Mouse (Mus musculus): ENCODE data around the gene Renbp. TPM values are rescaled to one million over a fixed set of nuclear protein-coding genes. Genes with fewer than 3 reads are reported as not detected.

The Renbp gene
- polyA plus RNA-seq, 1 experiment: 16.1 TPM

DNA sequence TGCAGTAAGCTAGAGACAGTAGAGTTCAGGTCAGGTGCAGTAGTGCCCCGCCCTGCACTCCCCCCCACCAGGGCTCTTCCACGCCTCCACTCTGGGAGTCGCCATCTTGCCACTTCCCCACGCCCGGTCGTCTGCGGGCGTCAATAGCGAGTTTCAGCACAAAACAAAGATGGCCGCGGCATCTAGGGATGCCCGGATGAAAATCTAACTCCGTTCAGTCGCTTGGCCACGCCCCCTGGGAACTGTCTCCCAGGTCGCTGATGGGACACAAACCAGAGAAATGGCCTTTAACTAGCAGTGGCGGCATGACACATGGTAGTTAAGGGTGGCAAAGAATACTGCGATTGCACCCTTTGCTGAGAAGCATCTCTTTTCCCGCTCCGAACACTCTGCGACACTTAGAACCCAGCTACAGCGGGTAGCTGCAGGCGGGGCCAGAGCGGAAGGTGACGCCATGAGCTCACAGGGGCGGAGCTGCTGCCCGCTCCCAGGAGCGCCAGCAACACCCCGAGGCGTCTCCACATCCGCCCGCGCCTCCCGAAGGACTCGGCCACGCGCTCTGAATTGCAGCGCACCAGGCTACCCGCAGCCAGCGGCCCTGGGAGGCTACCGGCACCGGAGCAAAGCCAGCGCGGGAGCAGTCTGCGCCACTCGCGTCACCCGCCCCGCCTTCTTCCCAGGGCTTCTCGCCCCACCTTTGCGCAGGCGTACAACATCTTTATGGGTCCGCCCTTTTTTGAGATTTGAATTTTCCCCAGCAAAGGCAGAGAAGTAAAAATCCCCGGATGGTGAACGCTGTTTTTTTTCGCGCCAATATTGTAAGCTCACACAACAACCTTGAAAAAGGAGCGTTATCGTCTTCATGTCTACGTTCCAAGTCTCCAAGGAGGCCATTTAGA is 36.8 kb upstream of the Renbp start:
- peak; percentile 61; the same call in 1 of the 2 replicates for TF ChIP-seq POLR2A (IDR thresholded peaks at IDR 0.05; ENCODE audit: control insufficient read depth, extremely low read depth, insufficient read depth, low read length, poor library complexity)
- TF ChIP-seq CTCF (IDR thresholded peaks at IDR 0.05; ENCODE audit: borderline replicate concordance, control insufficient read depth, extremely low read depth, insufficient read depth, low read length, poor library complexity): no peak
- Histone ChIP-seq H3K36me3 (ENCODE audit: control insufficient read depth, insufficient read depth, low read length) (no peaks in the 10 kb centered on the region), H3K27me3 (ENCODE audit: control insufficient read depth, insufficient read depth, low read length) (no peaks in the 10 kb centered on the region), H3K27ac (ENCODE audit: control insufficient read depth, insufficient read depth, low read length) (peak overlapping the region; percentile 99), H3K4me3 (ENCODE audit: control insufficient read depth, insufficient read depth, low read length) (peak overlapping the region; percentile 95), H3K4me1 (replicated peaks; ENCODE audit: control insufficient read depth, insufficient read depth, low read length) (peaks cover 9% of the 10 kb centered on the region)
- WGBS: 2% methylated on average over 54 of the region's 60 CpGs
- DNase-seq: peak; percentile 79

DNA sequence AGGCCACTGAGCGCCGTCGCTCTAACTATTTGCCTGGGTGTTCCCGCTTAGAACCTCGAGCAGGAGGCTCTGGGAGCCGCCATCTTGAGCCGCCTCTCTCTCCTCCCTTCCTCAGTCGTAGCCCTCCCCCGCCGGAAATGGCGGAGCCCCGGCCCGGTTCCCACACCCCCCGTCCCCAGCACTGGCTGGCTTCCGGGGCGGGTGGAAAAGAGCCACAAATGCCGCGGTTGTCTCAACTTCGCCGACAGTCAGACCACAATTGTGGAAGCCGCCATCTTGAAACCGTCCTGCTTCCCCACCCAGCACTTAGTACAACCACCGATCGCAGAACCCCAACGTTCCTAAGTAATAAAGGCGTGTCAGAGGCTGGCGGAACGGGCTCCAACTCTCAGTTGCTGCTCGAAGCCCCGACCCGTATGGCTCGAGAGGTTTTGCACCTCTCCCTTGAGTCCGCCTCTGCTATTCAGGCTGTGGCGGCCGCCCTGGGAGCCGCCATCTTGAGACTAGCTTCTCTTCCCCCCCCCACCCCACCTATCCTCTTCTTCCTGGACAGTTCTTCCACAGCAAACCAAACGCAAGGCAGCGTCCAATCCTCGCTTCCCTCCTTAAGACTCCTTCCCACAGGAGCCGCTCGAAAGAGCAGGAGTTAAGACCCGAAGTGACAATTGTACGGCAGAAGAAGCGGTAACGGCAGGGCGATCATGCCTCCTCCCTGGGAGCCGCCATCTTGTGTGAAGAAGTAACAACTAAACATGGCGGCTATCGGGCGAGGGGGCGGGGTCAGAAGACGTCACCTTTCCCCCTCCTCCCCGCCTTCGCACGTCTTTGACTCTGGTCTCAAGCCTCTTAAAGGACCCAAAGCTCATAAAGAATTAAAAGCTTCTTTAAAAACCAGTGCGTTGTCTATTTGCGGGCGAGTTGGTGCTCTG is 35.9 kb upstream of the Renbp start, which contains the start of gene Hcfc1:
Gene Hcfc1 (minus strand): TSS at position 110 of the 929 bp plus-strand sequence.
- 2% methylated on average over 58 of the region's 58 CpGs for WGBS

DNA sequence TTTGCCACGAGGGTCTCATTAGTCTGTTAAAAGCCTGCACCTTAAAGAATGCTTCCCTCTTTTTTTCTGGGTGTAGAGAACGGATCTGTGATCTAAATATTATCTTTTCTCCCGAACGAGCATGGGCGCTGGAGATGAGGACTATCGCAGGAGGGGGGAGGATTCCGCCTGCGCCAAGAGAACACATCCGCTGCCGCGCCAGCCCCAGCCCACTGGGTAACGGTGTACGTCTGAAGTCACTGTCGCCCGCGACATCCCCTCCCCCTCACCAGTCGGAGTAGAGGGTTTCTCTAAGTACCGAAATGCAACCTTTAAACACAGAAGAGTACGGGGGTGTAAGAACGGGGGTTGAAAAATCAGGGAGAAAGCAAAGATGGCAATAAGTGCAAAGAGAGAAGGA is 34.7 kb upstream of the Renbp start:
- 0% methylated on average over 19 of the region's 20 CpGs for WGBS
- DNase-seq: peak; percentile 71
- H3K4me1 ChIP-seq (replicated peaks; ENCODE audit: control insufficient read depth, insufficient read depth, low read length): peaks cover 9% of the 10 kb centered on the region
- peak overlapping the region; percentile 95 for H3K4me3 ChIP-seq (ENCODE audit: control insufficient read depth, insufficient read depth, low read length)
- TF ChIP-seq POLR2A (IDR thresholded peaks at IDR 0.05; ENCODE audit: control insufficient read depth, extremely low read depth, insufficient read depth, low read length, poor library complexity): 0 out of 2 replicates have a peak, but pooled peaks have one; percentile 23
- no peak for TF ChIP-seq CTCF (IDR thresholded peaks at IDR 0.05; ENCODE audit: borderline replicate concordance, control insufficient read depth, extremely low read depth, insufficient read depth, low read length, poor library complexity)
- H3K27me3 ChIP-seq (ENCODE audit: control insufficient read depth, insufficient read depth, low read length): no peaks in the 10 kb centered on the region
- H3K36me3 ChIP-seq (ENCODE audit: control insufficient read depth, insufficient read depth, low read length): peaks cover 6% of the 10 kb centered on the region; the same call in 1 of the 2 replicates
- H3K27ac ChIP-seq (ENCODE audit: control insufficient read depth, insufficient read depth, low read length): peak overlapping the region; percentile 99

More for the DNA sequence above, 35.9 kb upstream of the Renbp start, which contains the start of gene Hcfc1:
- peaks cover 9% of the 10 kb centered on the region for H3K4me1 ChIP-seq (replicated peaks; ENCODE audit: control insufficient read depth, insufficient read depth, low read length)
- H3K27ac ChIP-seq (ENCODE audit: control insufficient read depth, insufficient read depth, low read length): peak within 1 kb of the TSS; percentile 99
- no peaks in the 10 kb centered on the region; the same call in 1 of the 2 replicates for H3K36me3 ChIP-seq (ENCODE audit: control insufficient read depth, insufficient read depth, low read length)
- H3K27me3 ChIP-seq (ENCODE audit: control insufficient read depth, insufficient read depth, low read length): no peaks in the 10 kb centered on the region
- peak; percentile 22; the same call in 1 of the 2 replicates for TF ChIP-seq POLR2A (IDR thresholded peaks at IDR 0.05; ENCODE audit: control insufficient read depth, extremely low read depth, insufficient read depth, low read length, poor library complexity)
- no peak for TF ChIP-seq CTCF (IDR thresholded peaks at IDR 0.05; ENCODE audit: borderline replicate concordance, control insufficient read depth, extremely low read depth, insufficient read depth, low read length, poor library complexity)
- DNase-seq: peak; percentile 85
- peak within 1 kb of the TSS; percentile 95 for H3K4me3 ChIP-seq (ENCODE audit: control insufficient read depth, insufficient read depth, low read length)

DNA sequence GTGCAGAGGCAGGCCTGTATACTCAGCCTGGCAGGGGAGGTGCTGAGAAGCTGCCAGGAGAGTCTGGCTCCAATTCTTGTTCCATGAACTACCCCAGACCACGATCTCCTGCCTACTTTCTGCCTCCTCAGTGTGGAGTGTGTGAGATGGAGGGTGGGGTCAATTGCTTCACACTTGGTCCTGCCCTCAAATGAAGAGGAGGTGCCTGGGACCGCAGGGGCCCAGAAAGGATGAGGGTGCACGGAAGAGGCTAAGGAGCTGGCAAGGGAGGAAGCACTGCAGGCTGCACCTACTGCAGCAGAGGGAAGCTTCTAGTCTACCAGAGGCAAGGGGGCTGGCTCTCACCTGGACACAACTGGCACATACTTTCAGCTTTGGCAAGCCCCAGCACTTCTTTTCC is 33.7 kb upstream of the Renbp start:
- H3K4me1 ChIP-seq (replicated peaks; ENCODE audit: control insufficient read depth, insufficient read depth, low read length): peaks cover 9% of the 10 kb centered on the region
- TF ChIP-seq POLR2A (IDR thresholded peaks at IDR 0.05; ENCODE audit: control insufficient read depth, extremely low read depth, insufficient read depth, low read length, poor library complexity): 0 out of 2 replicates have a peak, but pooled peaks have one; percentile 26
- TF ChIP-seq CTCF (IDR thresholded peaks at IDR 0.05; ENCODE audit: borderline replicate concordance, control insufficient read depth, extremely low read depth, insufficient read depth, low read length, poor library complexity): no peak
- DNase-seq: peak; percentile 15
- peaks cover 10% of the 10 kb centered on the region for H3K36me3 ChIP-seq (ENCODE audit: control insufficient read depth, insufficient read depth, low read length)
- H3K4me3 ChIP-seq (ENCODE audit: control insufficient read depth, insufficient read depth, low read length): peak overlapping the region; percentile 49
- H3K27ac ChIP-seq (ENCODE audit: control insufficient read depth, insufficient read depth, low read length): peak overlapping the region; percentile 86
- H3K27me3 ChIP-seq (ENCODE audit: control insufficient read depth, insufficient read depth, low read length): no peaks in the 10 kb centered on the region
- 0% methylated on average over 3 of the region's 3 CpGs for WGBS

DNA sequence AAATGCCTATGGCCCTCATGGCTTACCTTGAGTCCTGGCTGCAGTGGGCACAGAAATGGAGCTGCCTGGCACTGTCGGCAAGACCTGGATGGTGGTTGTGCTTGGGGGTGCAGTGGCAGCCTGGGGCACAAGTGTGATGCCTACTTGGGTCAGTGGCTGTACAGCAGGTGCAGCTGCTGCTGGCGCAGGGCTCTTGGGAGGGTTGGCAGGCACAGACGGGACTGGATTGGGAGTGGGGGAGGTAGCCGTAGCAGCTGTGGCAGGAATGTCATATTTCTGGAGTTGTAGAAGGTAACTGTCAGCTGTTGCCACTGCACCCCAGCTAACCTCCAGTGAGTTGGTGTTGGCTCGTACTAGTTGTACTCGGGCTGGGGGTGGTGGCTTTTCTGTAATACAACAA is 24.3 kb upstream of the Renbp start:
- DNase-seq: no peak
- Histone ChIP-seq H3K27ac (ENCODE audit: control insufficient read depth, insufficient read depth, low read length) (no peak overlapping the region), H3K27me3 (ENCODE audit: control insufficient read depth, insufficient read depth, low read length) (no peaks in the 10 kb centered on the region), H3K36me3 (ENCODE audit: control insufficient read depth, insufficient read depth, low read length) (peaks cover 90% of the 10 kb centered on the region), H3K4me3 (ENCODE audit: control insufficient read depth, insufficient read depth, low read length) (no peak overlapping the region), H3K4me1 (replicated peaks; ENCODE audit: control insufficient read depth, insufficient read depth, low read length) (no peaks in the 10 kb centered on the region)
- 97% methylated on average over 6 of the region's 6 CpGs for WGBS
- no peak for TF ChIP-seq CTCF (IDR thresholded peaks at IDR 0.05; ENCODE audit: borderline replicate concordance, control insufficient read depth, extremely low read depth, insufficient read depth, low read length, poor library complexity)

DNA sequence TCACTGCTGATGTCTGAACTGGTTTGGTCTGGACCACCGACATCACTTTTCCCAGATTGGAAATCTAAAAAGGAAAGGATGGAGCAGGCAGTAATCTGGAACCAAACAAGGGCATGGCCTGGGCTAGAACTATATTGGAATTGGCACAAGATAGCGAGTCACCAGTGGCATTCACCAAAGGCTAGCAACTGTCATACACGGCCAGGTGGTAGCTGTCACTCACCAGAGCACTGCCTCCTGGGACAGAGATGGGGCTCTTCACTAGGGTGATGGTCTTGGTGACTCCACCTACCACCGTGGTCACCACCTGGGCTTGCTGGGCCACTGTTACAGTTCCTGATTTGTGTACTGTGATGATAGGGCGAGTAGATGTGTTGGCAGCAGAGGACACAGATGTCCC is 22.0 kb upstream of the Renbp start:
- no peaks in the 10 kb centered on the region for H3K27me3 ChIP-seq (ENCODE audit: control insufficient read depth, insufficient read depth, low read length)
- H3K4me3 ChIP-seq (ENCODE audit: control insufficient read depth, insufficient read depth, low read length): no peak overlapping the region
- peaks cover 90% of the 10 kb centered on the region for H3K36me3 ChIP-seq (ENCODE audit: control insufficient read depth, insufficient read depth, low read length)
- no peaks in the 10 kb centered on the region for H3K4me1 ChIP-seq (replicated peaks; ENCODE audit: control insufficient read depth, insufficient read depth, low read length)
- 97% methylated on average over 5 of the region's 5 CpGs for WGBS
- no peak for DNase-seq
- H3K27ac ChIP-seq (ENCODE audit: control insufficient read depth, insufficient read depth, low read length): no peak overlapping the region
- TF ChIP-seq POLR2A (IDR thresholded peaks at IDR 0.05; ENCODE audit: control insufficient read depth, extremely low read depth, insufficient read depth, low read length, poor library complexity) (no peak), CTCF (IDR thresholded peaks at IDR 0.05; ENCODE audit: borderline replicate concordance, control insufficient read depth, extremely low read depth, insufficient read depth, low read length, poor library complexity) (no peak)
